Mouse (Mus musculus): ENCODE results near the gene Dscaml1. TPM values are rescaled to one million over a fixed set of nuclear protein-coding genes. Genes with fewer than 3 reads are reported as not detected.

Dscaml1 gene
- polyA plus RNA-seq, 1 experiment from 2014 or later: 15.1 TPM

GRCm38 (mm10) chr9:45415912-45416311 is 10.5 kb upstream of the Dscaml1 start:
- no peak overlapping the region for H3K4me3 ChIP-seq (replicated peaks; ENCODE audit: low read length)
- H3K36me3 ChIP-seq (replicated peaks; ENCODE audit: control insufficient read depth, insufficient read depth): no peaks in the 10 kb centered on the region
- H3K4me2 ChIP-seq (replicated peaks): no peak overlapping the region
- no peak overlapping the region for H3K9ac ChIP-seq
- no peaks in the 10 kb centered on the region for H3K9me3 ChIP-seq (ENCODE audit: control insufficient read depth, low read length)
- no peak for ATAC-seq (ENCODE audit: low FRiP score)
- peak; percentile 76 for DNase-seq (ENCODE audit: low spot score)
- no peaks in the 10 kb centered on the region; the same call in 1 of the 2 replicates for H3K4me1 ChIP-seq (replicated peaks; ENCODE audit: control insufficient read depth, insufficient read depth, low read length)
- no peak overlapping the region for H3K27ac ChIP-seq
- WGBS: 49% methylated on average over 4 of the region's 4 CpGs
- H3K27me3 ChIP-seq (ENCODE audit: control insufficient read depth, insufficient read depth, low read length): no peaks in the 10 kb centered on the region

GRCm38 (mm10) chr9:45417245-45417644 is 9.2 kb upstream of the Dscaml1 start:
- no peak overlapping the region for H3K27ac ChIP-seq
- ATAC-seq (ENCODE audit: low FRiP score): no peak
- WGBS: 28% methylated on average over 8 of the region's 8 CpGs

GRCm38 (mm10) chr9:45418252-45418651 is 8.2 kb upstream of the Dscaml1 start:
- WGBS: 47% methylated on average over 8 of the region's 8 CpGs
- Histone ChIP-seq H3K27me3 (ENCODE audit: control insufficient read depth, insufficient read depth, low read length) (no peaks in the 10 kb centered on the region), H3K4me1 (replicated peaks; ENCODE audit: control insufficient read depth, insufficient read depth, low read length) (no peaks in the 10 kb centered on the region), H3K36me3 (replicated peaks; ENCODE audit: control insufficient read depth, insufficient read depth) (no peaks in the 10 kb centered on the region), H3K27ac (no peak overlapping the region), H3K4me3 (replicated peaks; ENCODE audit: low read length) (no peak overlapping the region), H3K9ac (no peak overlapping the region), H3K9me3 (ENCODE audit: control insufficient read depth, low read length) (no peaks in the 10 kb centered on the region), H3K4me2 (replicated peaks) (no peak overlapping the region)
- ATAC-seq (ENCODE audit: low FRiP score) (no peak), DNase-seq (ENCODE audit: low spot score) (no peak)

More at GRCm38 (mm10) chr9:45417245-45417644, 9.2 kb upstream of the Dscaml1 start:
- peak; percentile 66 for DNase-seq (ENCODE audit: low spot score)
- no peak overlapping the region for H3K4me3 ChIP-seq (replicated peaks; ENCODE audit: low read length)
- no peaks in the 10 kb centered on the region for H3K4me1 ChIP-seq (replicated peaks; ENCODE audit: control insufficient read depth, insufficient read depth, low read length)
- no peaks in the 10 kb centered on the region for H3K27me3 ChIP-seq (ENCODE audit: control insufficient read depth, insufficient read depth, low read length)
- H3K36me3 ChIP-seq (replicated peaks; ENCODE audit: control insufficient read depth, insufficient read depth): no peaks in the 10 kb centered on the region
- no peak overlapping the region for H3K4me2 ChIP-seq (replicated peaks)
- no peaks in the 10 kb centered on the region for H3K9me3 ChIP-seq (ENCODE audit: control insufficient read depth, low read length)
- no peak overlapping the region for H3K9ac ChIP-seq

GRCm38 (mm10) chr9:45421209-45421608 is 5.2 kb upstream of the Dscaml1 start:
- H3K36me3 ChIP-seq (replicated peaks; ENCODE audit: control insufficient read depth, insufficient read depth): no peaks in the 10 kb centered on the region
- no peak for ATAC-seq (ENCODE audit: low FRiP score)
- no peak overlapping the region for H3K27ac ChIP-seq
- H3K4me2 ChIP-seq (replicated peaks): no peak overlapping the region
- H3K4me3 ChIP-seq (replicated peaks; ENCODE audit: low read length): no peak overlapping the region
- DNase-seq (ENCODE audit: low spot score): no peak
- no peaks in the 10 kb centered on the region for H3K9me3 ChIP-seq (ENCODE audit: control insufficient read depth, low read length)
- H3K9ac ChIP-seq: no peak overlapping the region
- no peaks in the 10 kb centered on the region for H3K4me1 ChIP-seq (replicated peaks; ENCODE audit: control insufficient read depth, insufficient read depth, low read length)
- WGBS: 61% methylated on average over 8 of the region's 8 CpGs
- H3K27me3 ChIP-seq (ENCODE audit: control insufficient read depth, insufficient read depth, low read length): no peaks in the 10 kb centered on the region

GRCm38 (mm10) chr9:45422761-45423298 is 3.6 kb upstream of the Dscaml1 start:
- Histone ChIP-seq H3K4me3 (replicated peaks; ENCODE audit: low read length) (no peak overlapping the region), H3K4me1 (replicated peaks; ENCODE audit: control insufficient read depth, insufficient read depth, low read length) (no peaks in the 10 kb centered on the region), H3K9ac (no peak overlapping the region), H3K36me3 (replicated peaks; ENCODE audit: control insufficient read depth, insufficient read depth) (no peaks in the 10 kb centered on the region), H3K4me2 (replicated peaks) (no peak overlapping the region), H3K27me3 (ENCODE audit: control insufficient read depth, insufficient read depth, low read length) (no peaks in the 10 kb centered on the region; the same call in 1 of the 2 replicates), H3K9me3 (ENCODE audit: control insufficient read depth, low read length) (no peaks in the 10 kb centered on the region), H3K27ac (no peak overlapping the region)
- no peak for DNase-seq (ENCODE audit: low spot score)
- no peak for ATAC-seq (ENCODE audit: low FRiP score)
- 82% methylated on average over 7 of the region's 7 CpGs for WGBS

- H3K36me3 ChIP-seq (replicated peaks; ENCODE audit: control insufficient read depth, insufficient read depth): no peaks in the 10 kb centered on the region
- H3K9ac ChIP-seq: no peak overlapping the region
- H3K4me1 ChIP-seq (replicated peaks; ENCODE audit: control insufficient read depth, insufficient read depth, low read length): peaks cover 28% of the 10 kb centered on the region
- no peak for DNase-seq (ENCODE audit: low spot score)
- H3K27me3 ChIP-seq (ENCODE audit: control insufficient read depth, insufficient read depth, low read length): peaks cover 41% of the 10 kb centered on the region
- H3K9me3 ChIP-seq (ENCODE audit: control insufficient read depth, low read length): no peaks in the 10 kb centered on the region
- H3K4me2 ChIP-seq (replicated peaks): peak overlapping the region; percentile 81
- no peak for ATAC-seq (ENCODE audit: low FRiP score)
- H3K27ac ChIP-seq: no peak overlapping the region
- 27% methylated on average over 5 of the region's 5 CpGs for WGBS
- no peak overlapping the region for H3K4me3 ChIP-seq (replicated peaks; ENCODE audit: low read length)
These were observed 3.0 kb downstream of the Dscaml1 start for GRCm38 (mm10) chr9:45429392-45429791.

GRCm38 (mm10) chr9:45429951-45430697 is 3.7 kb downstream of the Dscaml1 start:
- WGBS: 4% methylated on average over 39 of the region's 54 CpGs
- Histone ChIP-seq H3K27ac (peak overlapping the region; percentile 87), H3K36me3 (replicated peaks; ENCODE audit: control insufficient read depth, insufficient read depth) (no peaks in the 10 kb centered on the region), H3K27me3 (ENCODE audit: control insufficient read depth, insufficient read depth, low read length) (peaks cover 41% of the 10 kb centered on the region), H3K9me3 (ENCODE audit: control insufficient read depth, low read length) (no peaks in the 10 kb centered on the region), H3K4me1 (replicated peaks; ENCODE audit: control insufficient read depth, insufficient read depth, low read length) (peaks cover 35% of the 10 kb centered on the region), H3K4me2 (replicated peaks) (peak overlapping the region; percentile 81), H3K9ac (peak overlapping the region; percentile 79), H3K4me3 (replicated peaks; ENCODE audit: low read length) (peak overlapping the region; percentile 68)
- DNase-seq (ENCODE audit: low spot score): peak; percentile 53
- ATAC-seq (ENCODE audit: low FRiP score): peak; percentile 61

- Histone ChIP-seq H3K27ac (peak overlapping the region; percentile 87), H3K9me3 (ENCODE audit: control insufficient read depth, low read length) (no peaks in the 10 kb centered on the region), H3K27me3 (ENCODE audit: control insufficient read depth, insufficient read depth, low read length) (peaks cover 41% of the 10 kb centered on the region), H3K4me2 (replicated peaks) (peak overlapping the region; percentile 81), H3K4me1 (replicated peaks; ENCODE audit: control insufficient read depth, insufficient read depth, low read length) (peaks cover 38% of the 10 kb centered on the region), H3K4me3 (replicated peaks; ENCODE audit: low read length) (peak overlapping the region; percentile 68), H3K9ac (peak overlapping the region; percentile 79), H3K36me3 (replicated peaks; ENCODE audit: control insufficient read depth, insufficient read depth) (no peaks in the 10 kb centered on the region)
- ATAC-seq (ENCODE audit: low FRiP score): 0 out of 2 replicates have a peak, but pooled peaks have one; percentile 1
- 3% methylated on average over 14 of the region's 17 CpGs for WGBS
- no peak for DNase-seq (ENCODE audit: low spot score)
These were observed 4.2 kb downstream of the Dscaml1 start for GRCm38 (mm10) chr9:45430698-45430959.

- Histone ChIP-seq H3K27me3 (ENCODE audit: control insufficient read depth, insufficient read depth, low read length) (peaks cover 41% of the 10 kb centered on the region), H3K4me2 (replicated peaks) (peak overlapping the region; percentile 81), H3K9me3 (ENCODE audit: control insufficient read depth, low read length) (no peaks in the 10 kb centered on the region), H3K9ac (peak overlapping the region; percentile 79), H3K4me3 (replicated peaks; ENCODE audit: low read length) (peak overlapping the region; percentile 68), H3K36me3 (replicated peaks; ENCODE audit: control insufficient read depth, insufficient read depth) (no peaks in the 10 kb centered on the region), H3K4me1 (replicated peaks; ENCODE audit: control insufficient read depth, insufficient read depth, low read length) (peaks cover 43% of the 10 kb centered on the region), H3K27ac (peak overlapping the region; percentile 87)
- 3% methylated on average over 24 of the region's 26 CpGs for WGBS
- DNase-seq (ENCODE audit: low spot score) (no peak), ATAC-seq (ENCODE audit: low FRiP score) (no peak)
These were observed 4.7 kb downstream of the Dscaml1 start for GRCm38 (mm10) chr9:45431150-45431549.

Measured in hindbrain, embryonic 14.5 days (tissue).